Mouse (Mus musculus) erythroblast, embryonic 14.5 days (primary cell): ENCODE data around the gene H2-Q6.
"Not testable (repeated sequence)": the region's sequence is repeated elsewhere in the genome, so short reads cannot be mapped to it uniquely, and the experiment has no call there.

Experiments used
- GATA1 ChIP-seq: IDR thresholded peaks from 2 replicates; pipeline ENCODE4 v1.6.1; 2012; ENCODE audit warnings: low read length, inconsistent platforms, mixed read lengths
- TAL1 ChIP-seq: IDR thresholded peaks from 3 replicates; pipeline ENCODE4 v1.6.1; 2012; ENCODE audit warnings: low read length, inconsistent platforms, mixed read lengths

- TF ChIP-seq TAL1, GATA1: not testable (repeated sequence)
These were observed 11.6 kb upstream of the H2-Q6 start for GRCm38 (mm10) chr17:35413057-35413456.
